Mouse (Mus musculus): ENCODE measurements at regions not wholly inside any gene's neighbourhood (a gene's known extent, or its start where the extent isn't known, plus 50 kb on each side); places are given as distances from the start of the nearest gene placed in this dataset.
"Not testable (repeated sequence)": the region's sequence is repeated elsewhere in the genome, so short reads cannot be mapped to it uniquely, and the experiment has no call there.

- TF ChIP-seq POLR2A (IDR thresholded peaks at IDR 0.05; ENCODE audit: insufficient read depth, low read length); CTCF (IDR thresholded peaks at IDR 0.05; ENCODE audit: low read depth, low read length); EP300 (IDR thresholded peaks at IDR 0.05; ENCODE audit: insufficient read depth, low read depth, low read length): not testable (repeated sequence)
Measured at GRCm38 (mm10) chr14:53080556-53080955, 585.0 kb upstream of the Olfr1507 start.
